Mouse (Mus musculus): Measurements from ENCODE around the gene Ercc6l.

- TF ChIP-seq POLR2A (IDR thresholded peaks at IDR 0.05; ENCODE audit: borderline replicate concordance, extremely low read depth, low read depth, low read length) (no peak), CTCF (IDR thresholded peaks at IDR 0.05; ENCODE audit: insufficient read depth, low read length) (no peak)
Observed at GRCm38 (mm10) chrX:102163096-102163495, 6.2 kb upstream of the Ercc6l start.

Data from lung, adult 2 months (tissue).